Mouse (Mus musculus) urinary bladder, postnatal 10 days (tissue): ENCODE data around the gene Tas2r139.
"Not testable (repeated sequence)": the region's sequence is repeated elsewhere in the genome, so short reads cannot be mapped to it uniquely, and the experiment has no call there.

ENCODE experiments used
- DNase-seq: peaks from one replicate; pipeline ENCODE4 v3.0.0; 2022; ENCODE audit warnings: low spot score

The Tas2r139 gene

DNA sequence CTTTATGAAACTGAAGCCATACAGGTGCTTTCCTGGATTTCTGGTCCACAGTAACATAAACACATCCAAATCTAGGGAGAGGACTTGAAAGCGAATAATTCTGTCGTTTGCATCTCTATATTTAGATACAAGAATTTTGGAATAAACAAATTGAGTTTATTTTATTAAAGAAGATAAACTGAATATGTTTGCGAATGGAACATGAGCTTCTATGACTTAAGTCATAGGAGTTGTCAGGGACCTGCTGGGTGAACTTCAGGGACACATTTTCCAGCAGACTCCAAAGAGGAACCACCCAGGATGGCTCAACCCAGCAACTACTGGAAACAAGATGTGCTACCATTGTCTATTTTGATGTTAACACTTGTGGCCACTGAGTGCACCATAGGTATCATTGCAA, at the start of gene Tas2r139:
TSS of gene Tas2r139 (plus strand) at position 301 of the 400 bp plus-strand sequence.
- no peak for DNase-seq

DNA sequence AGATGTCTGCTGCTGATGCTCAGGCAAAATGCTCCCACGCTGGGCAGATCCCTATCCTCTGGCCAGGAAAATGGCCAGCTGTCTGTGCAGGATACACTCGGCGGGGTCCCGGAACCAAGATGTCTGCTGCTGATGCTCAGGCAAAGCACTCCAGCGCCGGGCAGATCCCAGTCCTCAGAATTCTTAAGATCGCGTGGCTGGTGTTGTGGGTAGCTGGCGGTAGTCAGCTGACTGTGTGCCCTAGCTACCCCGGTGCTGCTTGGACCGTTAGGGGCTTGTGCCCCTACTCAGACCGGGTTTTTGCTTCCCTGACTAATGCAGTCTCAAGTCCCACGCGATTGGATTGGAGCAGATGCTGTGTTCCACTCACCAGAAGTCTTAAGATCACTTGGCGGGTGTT, 10.4 kb downstream of the Tas2r139 start:
- DNase-seq: not testable (repeated sequence)

DNA sequence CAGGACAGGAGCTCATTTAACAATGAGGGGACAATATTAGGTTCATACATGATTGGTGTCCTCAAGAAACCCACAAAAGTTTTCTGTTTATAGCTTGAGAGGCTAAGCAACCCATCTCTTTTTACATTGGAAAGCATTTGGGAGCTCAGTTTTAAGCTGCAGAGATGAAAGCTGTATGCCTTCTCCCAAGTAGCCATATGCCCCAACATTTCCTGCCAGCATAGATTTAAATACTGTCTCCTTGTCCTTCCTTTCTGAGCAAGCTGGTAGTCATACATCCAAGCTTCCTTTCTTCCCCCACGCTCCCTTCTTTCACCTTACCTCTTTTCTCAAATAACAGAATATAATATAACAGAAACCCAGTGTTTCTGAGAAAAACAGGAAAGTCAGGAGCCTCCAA, 41.7 kb downstream of the Tas2r139 start:
- DNase-seq: no peak

DNA sequence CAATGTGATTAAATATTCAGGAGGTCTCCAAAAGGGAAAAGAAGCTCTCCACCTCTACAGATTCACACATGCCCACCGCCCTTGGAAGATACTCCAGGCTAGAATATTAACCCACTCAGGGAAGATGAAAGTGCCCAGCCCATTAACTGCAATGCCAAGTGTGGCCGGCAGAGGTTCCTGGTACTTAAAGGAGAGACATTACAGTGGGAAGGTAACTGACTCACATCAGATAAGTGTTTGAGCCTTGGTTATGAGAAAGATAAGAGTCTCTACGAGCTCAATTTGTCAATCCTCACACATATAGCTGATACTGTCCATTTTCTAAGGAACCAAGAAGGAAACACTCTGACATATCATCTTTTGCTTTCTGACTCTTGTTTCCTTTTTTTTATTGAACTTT, 45.5 kb downstream of the Tas2r139 start:
- no peak for DNase-seq
